Mouse (Mus musculus): ENCODE results near the gene Nans. TPM values are rescaled to one million over a fixed set of nuclear protein-coding genes. Genes with fewer than 3 reads are reported as not detected.

Gene Nans
- polyA plus RNA-seq, 1 experiment = 19.7 TPM

DNA sequence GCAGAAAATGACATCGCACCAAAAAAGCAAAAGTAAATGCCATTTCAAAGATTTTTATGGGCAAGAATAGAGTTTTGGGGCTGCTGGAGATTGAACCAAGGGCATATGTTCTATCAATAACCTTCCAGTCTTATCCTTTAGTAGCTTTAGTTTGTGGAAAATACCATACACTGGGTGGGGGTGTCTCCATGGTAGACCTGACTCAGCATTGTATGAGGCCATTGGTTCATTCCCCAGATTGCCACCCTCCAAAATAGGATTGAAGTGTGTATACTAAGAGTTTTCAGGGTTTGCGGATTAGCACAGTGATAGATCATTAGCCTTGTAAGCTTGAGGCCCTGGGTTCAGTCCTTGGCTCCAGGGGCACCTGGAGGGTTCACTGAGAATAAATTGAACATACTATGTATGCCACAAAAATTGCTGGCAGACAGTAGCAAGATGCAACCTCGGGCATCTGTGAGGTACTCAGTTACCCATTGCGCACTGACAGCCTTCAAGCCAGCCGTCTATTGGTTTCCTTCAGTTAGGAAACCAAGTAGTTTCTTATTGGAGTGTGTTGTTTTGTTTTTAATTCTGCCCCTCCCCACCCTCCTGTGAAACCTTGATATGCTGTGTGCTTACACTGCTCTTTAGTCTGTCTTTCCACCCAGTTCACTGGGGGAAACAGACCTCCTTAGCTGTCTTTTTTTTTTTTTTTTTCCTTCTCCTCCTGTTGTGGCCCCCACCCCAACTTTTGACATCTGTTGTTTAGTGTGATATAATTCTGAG is 34.8 kb upstream of the Nans start:
- Histone ChIP-seq H3K4me1 (ENCODE audit: control insufficient read depth, insufficient read depth, insufficient read length) (peaks cover 24% of the 10 kb centered on the region; the same call in 1 of the 2 replicates), H3K27ac (ENCODE audit: insufficient read depth, low read length) (no peak overlapping the region), H3K27me3 (ENCODE audit: control insufficient read depth, insufficient read depth, low read length) (no peaks in the 10 kb centered on the region), H3K36me3 (ENCODE audit: control insufficient read depth, insufficient read depth, low read length) (no peaks in the 10 kb centered on the region), H3K4me3 (ENCODE audit: extremely low read depth, insufficient read depth, insufficient read length) (no peak overlapping the region)
- TF ChIP-seq CTCF (IDR thresholded peaks at IDR 0.05; ENCODE audit: extremely low read depth, insufficient read depth, insufficient read length, insufficient replicate concordance) = no peak
- 45% methylated on average over 5 of the region's 5 CpGs for WGBS
- no peak for DNase-seq (ENCODE audit: low read depth in 1 of 2, low spot score in 2 of 2)

- H3K4me3 ChIP-seq (ENCODE audit: extremely low read depth, insufficient read depth, insufficient read length) = no peak overlapping the region
- DNase-seq (ENCODE audit: low read depth in 1 of 2, low spot score in 2 of 2) = no peak
- peaks cover 8% of the 10 kb centered on the region for H3K36me3 ChIP-seq (ENCODE audit: control insufficient read depth, insufficient read depth, low read length)
- 50% methylated on average over 4 of the region's 4 CpGs for WGBS
- H3K4me1 ChIP-seq (ENCODE audit: control insufficient read depth, insufficient read depth, insufficient read length) = peaks cover 24% of the 10 kb centered on the region; the same call in 1 of the 2 replicates
- no peak overlapping the region for H3K27ac ChIP-seq (ENCODE audit: insufficient read depth, low read length)
- no peak for TF ChIP-seq POLR2A (IDR thresholded peaks at IDR 0.05; ENCODE audit: low read depth, low read length)
- H3K27me3 ChIP-seq (ENCODE audit: control insufficient read depth, insufficient read depth, low read length) = no peaks in the 10 kb centered on the region
Measured at GRCm38 (mm10) chr4:46456762-46457161, 32.3 kb upstream of the Nans start.

- Histone ChIP-seq H3K4me1 (ENCODE audit: control insufficient read depth, insufficient read depth, insufficient read length) (peaks cover 24% of the 10 kb centered on the region; the same call in 1 of the 2 replicates), H3K27ac (ENCODE audit: insufficient read depth, low read length) (no peak overlapping the region), H3K36me3 (ENCODE audit: control insufficient read depth, insufficient read depth, low read length) (peaks cover 8% of the 10 kb centered on the region), H3K4me3 (ENCODE audit: extremely low read depth, insufficient read depth, insufficient read length) (no peak overlapping the region), H3K27me3 (ENCODE audit: control insufficient read depth, insufficient read depth, low read length) (no peaks in the 10 kb centered on the region)
- TF ChIP-seq POLR2A (IDR thresholded peaks at IDR 0.05; ENCODE audit: low read depth, low read length) (no peak), CTCF (IDR thresholded peaks at IDR 0.05; ENCODE audit: extremely low read depth, insufficient read depth, insufficient read length, insufficient replicate concordance) (no peak)
- WGBS = 70% methylated on average over 3 of the region's 3 CpGs
- DNase-seq (ENCODE audit: low read depth in 1 of 2, low spot score in 2 of 2) = no peak
Measured at GRCm38 (mm10) chr4:46457186-46457585, 31.9 kb upstream of the Nans start.

GRCm38 (mm10) chr4:46458411-46458810 is 30.6 kb upstream of the Nans start:
- DNase-seq (ENCODE audit: low read depth in 1 of 2, low spot score in 2 of 2) = no peak
- no peak overlapping the region for H3K27ac ChIP-seq (ENCODE audit: insufficient read depth, low read length)
- H3K36me3 ChIP-seq (ENCODE audit: control insufficient read depth, insufficient read depth, low read length) = peaks cover 11% of the 10 kb centered on the region
- no peak overlapping the region for H3K4me3 ChIP-seq (ENCODE audit: extremely low read depth, insufficient read depth, insufficient read length)
- H3K27me3 ChIP-seq (ENCODE audit: control insufficient read depth, insufficient read depth, low read length) = no peaks in the 10 kb centered on the region
- peaks cover 19% of the 10 kb centered on the region; the same call in 1 of the 2 replicates for H3K4me1 ChIP-seq (ENCODE audit: control insufficient read depth, insufficient read depth, insufficient read length)
- WGBS = 70% methylated on average over 2 of the region's 2 CpGs
- TF ChIP-seq CTCF (IDR thresholded peaks at IDR 0.05; ENCODE audit: extremely low read depth, insufficient read depth, insufficient read length, insufficient replicate concordance) (no peak), POLR2A (IDR thresholded peaks at IDR 0.05; ENCODE audit: low read depth, low read length) (no peak)

DNA sequence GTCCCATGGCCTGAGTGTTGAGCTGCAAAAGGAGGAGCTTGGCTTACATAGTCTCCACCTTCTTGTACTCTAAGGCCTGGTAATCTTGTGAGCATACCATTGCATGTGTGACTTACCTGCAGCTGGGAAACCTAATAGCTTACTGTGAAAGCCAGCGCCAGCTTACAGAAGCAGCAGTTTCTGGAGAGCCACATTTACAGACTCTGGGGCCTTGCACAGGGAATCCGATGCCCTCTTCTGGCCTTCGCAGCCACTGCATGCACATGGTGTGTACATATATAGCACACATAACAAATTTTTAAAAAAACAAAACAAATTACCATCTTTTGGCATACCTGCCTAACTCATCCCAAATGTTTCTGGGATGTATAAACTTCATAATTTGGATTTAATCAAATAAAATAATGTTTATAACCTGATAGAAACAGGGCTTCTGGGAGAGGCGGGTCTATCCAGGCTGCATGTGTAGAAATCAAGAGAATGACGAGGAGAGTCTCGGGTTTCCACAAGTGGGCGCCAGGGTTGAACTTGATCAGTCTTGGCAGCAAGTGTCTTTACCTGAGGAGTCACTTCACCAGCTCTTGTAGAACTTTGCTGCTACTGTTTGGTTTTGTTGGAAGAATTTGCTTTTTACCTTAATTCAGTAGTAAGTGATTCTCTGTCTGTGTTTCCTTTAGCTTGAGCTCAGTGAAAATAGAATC is 25.8 kb upstream of the Nans start:
- WGBS = 87% methylated on average over 7 of the region's 7 CpGs

DNA sequence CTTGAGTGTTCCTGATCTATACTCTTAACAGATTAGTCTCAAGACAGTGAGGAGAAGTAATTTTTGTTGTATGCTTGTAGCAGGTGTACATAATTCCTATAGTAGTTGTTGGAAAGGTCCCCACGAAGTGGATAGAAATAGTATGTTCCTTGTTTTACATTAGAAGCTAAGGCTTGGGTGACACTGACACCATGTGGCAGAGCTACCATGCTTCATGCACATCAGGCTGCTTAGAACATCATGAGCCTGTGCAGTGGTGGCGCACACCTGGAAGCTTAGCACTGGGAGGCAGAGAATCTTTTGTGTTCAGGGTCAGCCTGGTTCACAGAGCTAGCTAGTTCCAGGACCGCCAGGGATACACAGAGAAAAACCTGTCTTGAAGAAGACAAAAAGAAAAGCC is 23.3 kb upstream of the Nans start:
- H3K4me1 ChIP-seq (ENCODE audit: control insufficient read depth, insufficient read depth, insufficient read length) = no peaks in the 10 kb centered on the region
- no peak overlapping the region for H3K27ac ChIP-seq (ENCODE audit: insufficient read depth, low read length)
- 83% methylated on average over 3 of the region's 3 CpGs for WGBS
- no peaks in the 10 kb centered on the region for H3K27me3 ChIP-seq (ENCODE audit: control insufficient read depth, insufficient read depth, low read length)
- DNase-seq (ENCODE audit: low read depth in 1 of 2, low spot score in 2 of 2) = no peak
- TF ChIP-seq CTCF (IDR thresholded peaks at IDR 0.05; ENCODE audit: extremely low read depth, insufficient read depth, insufficient read length, insufficient replicate concordance) (no peak), POLR2A (IDR thresholded peaks at IDR 0.05; ENCODE audit: low read depth, low read length) (no peak)
- H3K4me3 ChIP-seq (ENCODE audit: extremely low read depth, insufficient read depth, insufficient read length) = no peak overlapping the region
- peaks cover 51% of the 10 kb centered on the region for H3K36me3 ChIP-seq (ENCODE audit: control insufficient read depth, insufficient read depth, low read length)

More for the DNA sequence above, 25.8 kb upstream of the Nans start:
- DNase-seq (ENCODE audit: low read depth in 1 of 2, low spot score in 2 of 2) = peak in 1 of 2 experiments; percentile 37
- Histone ChIP-seq H3K36me3 (ENCODE audit: control insufficient read depth, insufficient read depth, low read length) (peaks cover 44% of the 10 kb centered on the region), H3K27ac (ENCODE audit: insufficient read depth, low read length) (no peak overlapping the region), H3K27me3 (ENCODE audit: control insufficient read depth, insufficient read depth, low read length) (no peaks in the 10 kb centered on the region), H3K4me3 (ENCODE audit: extremely low read depth, insufficient read depth, insufficient read length) (no peak overlapping the region), H3K4me1 (ENCODE audit: control insufficient read depth, insufficient read depth, insufficient read length) (peaks cover 2% of the 10 kb centered on the region; the same call in 1 of the 2 replicates)
- no peak for TF ChIP-seq POLR2A (IDR thresholded peaks at IDR 0.05; ENCODE audit: low read depth, low read length)
- peak; percentile 42; the same call in 1 of the 2 replicates for TF ChIP-seq CTCF (IDR thresholded peaks at IDR 0.05; ENCODE audit: extremely low read depth, insufficient read depth, insufficient read length, insufficient replicate concordance)

DNA sequence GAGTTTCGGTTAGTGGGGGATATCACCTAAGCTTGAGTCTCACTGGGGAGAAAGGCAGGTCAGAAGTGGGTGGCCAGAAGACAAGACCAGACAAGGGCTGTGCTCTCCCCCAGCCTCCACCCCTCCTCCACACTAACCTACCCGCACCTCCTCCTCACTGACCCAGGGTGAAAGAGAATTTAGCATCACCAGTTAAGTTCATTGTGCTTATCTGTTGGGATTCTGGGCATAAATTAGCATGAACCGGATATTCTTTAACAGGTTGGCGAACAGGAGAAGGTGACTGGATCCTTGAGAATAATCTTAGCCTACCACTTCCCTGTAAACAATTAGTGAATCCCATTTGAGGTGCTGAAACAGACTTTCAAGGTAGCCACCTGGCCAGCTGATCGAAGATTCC is 13.9 kb upstream of the Nans start:
- TF ChIP-seq CTCF (IDR thresholded peaks at IDR 0.05; ENCODE audit: extremely low read depth, insufficient read depth, insufficient read length, insufficient replicate concordance) (no peak), POLR2A (IDR thresholded peaks at IDR 0.05; ENCODE audit: low read depth, low read length) (no peak)
- Histone ChIP-seq H3K4me3 (ENCODE audit: extremely low read depth, insufficient read depth, insufficient read length) (no peak overlapping the region), H3K27ac (ENCODE audit: insufficient read depth, low read length) (no peak overlapping the region), H3K27me3 (ENCODE audit: control insufficient read depth, insufficient read depth, low read length) (no peaks in the 10 kb centered on the region), H3K4me1 (ENCODE audit: control insufficient read depth, insufficient read depth, insufficient read length) (no peaks in the 10 kb centered on the region), H3K36me3 (ENCODE audit: control insufficient read depth, insufficient read depth, low read length) (peaks cover 34% of the 10 kb centered on the region)
- WGBS = 95% methylated on average over 5 of the region's 5 CpGs
- DNase-seq (ENCODE audit: low read depth in 1 of 2, low spot score in 2 of 2) = no peak
